Comparison of ENCODE assay signal across 10 mouse cellular contexts in genomic region chr11:68321417-68321816, GRCm38 (mm10).
DNase-seq lines count a peak whose midpoint lies in the region; ATAC-seq lines count a peak whose summit lies in the region.
"Had no signal": no experiment of that assay in that cellular context is flagged by ENCODE, and none has a peak within 500 bp of the region (broad histone marks: within the 10 kb centered on the region; RNA-seq: fewer than 3 reads in every experiment).

No protein-coding gene starts in this region.

- no peaks in the 10 kb centered on the region for H3K27me3 ChIP-seq in heart, embryonic 12.5 days (replicated peaks)

- no peak overlapping the region for H3K4me3 ChIP-seq in heart, embryonic 12.5 days

- peak; percentile 69 to 88 for DNase-seq in heart, adult 18-20 months
- DNase-seq in heart, adult 9 months (ENCODE audit: low spot score in 2 of 2): peak; percentile 74 to 75
- DNase-seq in kidney, adult 9 months: peak; percentile 55
- DNase-seq in lung, postnatal 4 days: peak; percentile 28 to 60
- no peak for DNase-seq in testis, postnatal 14 days (ENCODE audit: low spot score)
- DNase-seq in left cerebral cortex, postnatal 36 days (ENCODE audit: low spot score in 2 of 2): no peak
- no peak for DNase-seq in ovary, adult 18-20 months (ENCODE audit: low spot score)
- DNase-seq: cerebellum, adult 18-20 months had no signal

- no peaks in the 10 kb centered on the region for H3K36me3 ChIP-seq in heart, embryonic 12.5 days

- peaks cover 13% of the 10 kb centered on the region for H3K4me1 ChIP-seq in heart, embryonic 12.5 days (replicated peaks)

- intact Hi-C loops in left cerebral cortex, postnatal 36 days (cut with DNase I): no loop called here

- H3K27ac ChIP-seq in heart, embryonic 12.5 days (ENCODE audit: poor library complexity, severe bottlenecking): no peak overlapping the region
- H3K27ac ChIP-seq: liver, embryonic 14.5 days had no signal

- H3K9me3 ChIP-seq in heart, embryonic 12.5 days (replicated peaks): no peaks in the 10 kb centered on the region

- ATAC-seq in heart, embryonic 12.5 days (ENCODE audit: insufficient number of reproducible peaks, low FRiP score): no peak

- no peak overlapping the region for H3K4me2 ChIP-seq in heart, embryonic 12.5 days

- WGBS in heart, embryonic 12.5 days: 70% methylated on average over 7 of the region's 7 CpGs

- H3K9ac ChIP-seq in heart, embryonic 12.5 days: no peak overlapping the region
- H3K9ac ChIP-seq: liver, embryonic 14.5 days had no signal

Comparison
In these comparisons a context has a peak if more than half of its experiments do, and no peak if none do; other contexts are left out.
1. DNase-seq: peak in heart, adult 18-20 months (2 of 2), heart, adult 9 months (2 of 2), kidney, adult 9 months (single experiment) and lung, postnatal 4 days (2 of 2); none in testis, postnatal 14 days (single experiment), left cerebral cortex, postnatal 36 days (0 of 2) and ovary, adult 18-20 months (single experiment).